Mouse (Mus musculus) CH12.LX (cell line): Measurements from ENCODE around the gene Helb. TPM values are rescaled to one million over a fixed set of nuclear protein-coding genes. Genes with fewer than 3 reads are reported as not detected.

Source experiments
- DNase-seq: peaks from one replicate; pipeline ENCODE4 v3.0.0-alpha.2; 2013; ENCODE audit errors: extremely low read depth
- H3K27ac ChIP-seq: 2 replicates; pipeline ENCODE4 v1.5.1; 2012; ENCODE audit warnings: low read depth, mild to moderate bottlenecking, control low read depth, moderate library complexity; ENCODE audit not compliant: insufficient read depth
- H3K27me3 ChIP-seq: replicated peaks from 2 replicates; pipeline ENCODE3; 2012; ENCODE audit warnings: inconsistent platforms
- H3K36me3 ChIP-seq, 2 experiments: replicated peaks in 1 of 2; 2 replicates each; pipeline versions ENCODE3 to v1.6.1; 2012; ENCODE audit warnings: inconsistent platforms in 1 of 2, low read length in 1 of 2, mild to moderate bottlenecking in 1 of 2, mixed read lengths in 1 of 2, moderate library complexity in 1 of 2; ENCODE audit not compliant: control insufficient read depth in 1 of 2, insufficient read depth in 1 of 2
- H3K4me1 ChIP-seq, 2 experiments: 2 replicates each; pipeline ENCODE4 v1.6.1; 2012; ENCODE audit warnings: inconsistent platforms in 1 of 2, moderate library complexity in 1 of 2; ENCODE audit not compliant: insufficient read depth in 2 of 2, control insufficient read depth in 1 of 2
- H3K4me2 ChIP-seq: 2 replicates; pipeline ENCODE4 v1.6.1; 2012; ENCODE audit warnings: low read depth, mild to moderate bottlenecking, control low read depth; ENCODE audit not compliant: poor library complexity, insufficient read depth, severe bottlenecking
- H3K4me3 ChIP-seq, 3 experiments: fragments of 150-350 bp in 1 of 3; sonication (generic) in 1 of 3; replicated peaks in 1 of 3; 2 replicates each; pipeline versions ENCODE3 to v1.5.1; 2011 to 2012; ENCODE audit warnings: low read depth in 2 of 3, low read length in 2 of 3, mild to moderate bottlenecking in 2 of 3, moderate library complexity in 2 of 3, control low read depth in 1 of 3, improper control_type of control experiment in 1 of 3, inconsistent platforms in 1 of 3, mixed read lengths in 1 of 3; ENCODE audit not compliant: poor library complexity in 1 of 3
- H3K79me2 ChIP-seq: replicated peaks from 2 replicates; pipeline ENCODE4 v1.6.1; 2012; ENCODE audit warnings: mild to moderate bottlenecking, moderate library complexity; ENCODE audit not compliant: control insufficient read depth, poor library complexity, insufficient read depth, severe bottlenecking; ENCODE audit errors: extremely low read depth
- H3K9ac ChIP-seq: 2 replicates; pipeline ENCODE4 v1.6.1; 2012; ENCODE audit warnings: low read depth, mild to moderate bottlenecking, control low read depth, moderate library complexity; ENCODE audit not compliant: insufficient read depth
- H3K9me3 ChIP-seq: replicated peaks from 2 replicates; pipeline ENCODE3; 2012; ENCODE audit warnings: low read length, inconsistent platforms, mixed read lengths
- BHLHE40 ChIP-seq: IDR thresholded peaks from 2 replicates; pipeline ENCODE4 v1.6.1; 2011; ENCODE audit warnings: mild to moderate bottlenecking, low read depth, low read length, improper control_type of control experiment
- CHD1 ChIP-seq: IDR thresholded peaks from 2 replicates; pipeline ENCODE4 v1.6.1; 2012; ENCODE audit warnings: low read depth, low read length, improper control_type of control experiment, inconsistent platforms
- ELF1 ChIP-seq: IDR thresholded peaks from 2 replicates; pipeline ENCODE4 v1.6.1; 2014; ENCODE audit warnings: low read depth, mild to moderate bottlenecking, inconsistent platforms, low read length, improper control_type of control experiment
- EP300 ChIP-seq: IDR thresholded peaks from 2 replicates; pipeline ENCODE4 v1.6.1; 2011; ENCODE audit warnings: low read length, improper control_type of control experiment
- ETS1 ChIP-seq: conservative IDR thresholded peaks from 2 replicates; pipeline ENCODE4 v1.6.1; 2012; ENCODE audit warnings: low read depth, mild to moderate bottlenecking, inconsistent platforms, low read length, improper control_type of control experiment, moderate library complexity
- GABPA ChIP-seq: IDR thresholded peaks from 2 replicates; pipeline ENCODE4 v1.6.1; 2012; ENCODE audit warnings: low read depth, low read length, improper control_type of control experiment, inconsistent platforms; ENCODE audit not compliant: insufficient replicate concordance
- HCFC1 ChIP-seq: IDR thresholded peaks from 2 replicates; pipeline ENCODE4 v1.6.1; 2012; ENCODE audit warnings: low read depth, mild to moderate bottlenecking, inconsistent platforms, low read length, improper control_type of control experiment
- IRF4 ChIP-seq: IDR thresholded peaks from 2 replicates; pipeline ENCODE4 v1.6.1; 2014; ENCODE audit warnings: low read depth, mild to moderate bottlenecking, inconsistent platforms, low read length, improper control_type of control experiment
- JUN ChIP-seq: IDR thresholded peaks from 2 replicates; pipeline ENCODE4 v1.6.1; 2011; ENCODE audit warnings: low read depth, mild to moderate bottlenecking, low read length, improper control_type of control experiment, moderate library complexity; ENCODE audit not compliant: insufficient read depth
- MAFK ChIP-seq: IDR thresholded peaks from 2 replicates; pipeline ENCODE4 v1.6.1; 2011; ENCODE audit warnings: low read length, improper control_type of control experiment; ENCODE audit not compliant: insufficient replicate concordance
- MAZ ChIP-seq: IDR thresholded peaks from 2 replicates; pipeline ENCODE4 v1.6.1; 2012; ENCODE audit warnings: low read depth, mild to moderate bottlenecking, inconsistent platforms, low read length, improper control_type of control experiment, moderate library complexity
- MXI1 ChIP-seq: IDR thresholded peaks from 2 replicates; pipeline ENCODE4 v1.6.1; 2011; ENCODE audit warnings: mild to moderate bottlenecking, low read depth, low read length, improper control_type of control experiment
- MYC ChIP-seq: IDR thresholded peaks from 2 replicates; pipeline ENCODE4 v1.6.1; 2011; ENCODE audit warnings: low read depth, mild to moderate bottlenecking, improper control_type of control experiment, low read length
- NELFE ChIP-seq: IDR thresholded peaks from 2 replicates; pipeline ENCODE4 v1.6.1; 2011; ENCODE audit warnings: low read depth, low read length, improper control_type of control experiment
- NRF1 ChIP-seq: IDR thresholded peaks from 2 replicates; pipeline ENCODE4 v1.6.1; 2014; ENCODE audit warnings: low read depth, mild to moderate bottlenecking, inconsistent platforms, low read length, improper control_type of control experiment, moderate library complexity
- POLR2AphosphoS2 ChIP-seq: IDR thresholded peaks from 2 replicates; pipeline ENCODE4 v1.6.1; 2011; ENCODE audit warnings: low read depth, low read length, improper control_type of control experiment
- RAD21 ChIP-seq: IDR thresholded peaks from 2 replicates; pipeline ENCODE4 v1.6.1; 2011; ENCODE audit warnings: low read depth, mild to moderate bottlenecking, low read length, improper control_type of control experiment, moderate library complexity
- SIN3A ChIP-seq: IDR thresholded peaks from 2 replicates; pipeline ENCODE4 v1.6.1; 2012; ENCODE audit warnings: low read length, improper control_type of control experiment, inconsistent platforms
- USF1 ChIP-seq: IDR thresholded peaks from 2 replicates; pipeline ENCODE4 v1.6.1; 2014; ENCODE audit warnings: low read depth, mild to moderate bottlenecking, inconsistent platforms, low read length, improper control_type of control experiment
- USF2 ChIP-seq: conservative IDR thresholded peaks from 2 replicates; pipeline ENCODE4 v1.6.1; 2011; ENCODE audit warnings: low read depth, low read length, improper control_type of control experiment
- ZC3H11A ChIP-seq: IDR thresholded peaks from 2 replicates; pipeline ENCODE4 v1.6.1; 2012; ENCODE audit warnings: low read depth, mild to moderate bottlenecking, inconsistent platforms, low read length, improper control_type of control experiment
- ZKSCAN1 ChIP-seq: IDR thresholded peaks from 2 replicates; pipeline ENCODE4 v1.6.1; 2012; ENCODE audit warnings: low read depth, inconsistent platforms, low read length, improper control_type of control experiment, borderline replicate concordance
- ZMIZ1 ChIP-seq: IDR thresholded peaks from 2 replicates; pipeline ENCODE4 v1.6.1; 2012; ENCODE audit warnings: low read depth, mild to moderate bottlenecking, inconsistent platforms, low read length, improper control_type of control experiment
- ZNF384 ChIP-seq: IDR thresholded peaks from 2 replicates; pipeline ENCODE4 v1.6.1; 2012; ENCODE audit warnings: low read depth, low read length, improper control_type of control experiment, inconsistent platforms
- dilution Hi-C: fragments of 300-500 bp; cut with MboI; formaldehyde crosslinking; loops from 2 replicates; pipeline ENCODE4 v1.14.3; 2020; ENCODE audit warnings: low sequenced_read_pairs; ENCODE audit not compliant: extremely low pct_unique_long_range_greater_than_20kb, extremely low pct_ligation_motif_present
- in situ Hi-C: fragments of 300-500 bp; cut with MboI; formaldehyde crosslinking; loops from 3 replicates; pipeline ENCODE4 v1.14.3; 2019; ENCODE audit warnings: low sequenced_read_pairs, low pct_ligation_motif_present, low pct_unique_long_range_greater_than_20kb, mixed read lengths
- polyA plus RNA-seq: library from polyadenylated mRNA; unstranded; fragments of >175 nt; gene quantifications from 2 replicates; pipeline ENCODE4 v1.2.1, GENCODE M21; 2012; ENCODE audit warnings: low read depth; ENCODE audit not compliant: insufficient read length
- total RNA-seq, 2 experiments: library from RNA; depleted of rRNA; stranded (reverse); fragments of 300-350 nt in 1 of 2; fragments of >200 nt in 1 of 2; gene quantifications; 2 replicates each; pipeline ENCODE4 v1.2.3; 2012 to 2014

The Helb gene
- total and polyA plus RNA-seq, 3 experiments, result 15.6 to 22.0 (median 16.4) TPM

DNA sequence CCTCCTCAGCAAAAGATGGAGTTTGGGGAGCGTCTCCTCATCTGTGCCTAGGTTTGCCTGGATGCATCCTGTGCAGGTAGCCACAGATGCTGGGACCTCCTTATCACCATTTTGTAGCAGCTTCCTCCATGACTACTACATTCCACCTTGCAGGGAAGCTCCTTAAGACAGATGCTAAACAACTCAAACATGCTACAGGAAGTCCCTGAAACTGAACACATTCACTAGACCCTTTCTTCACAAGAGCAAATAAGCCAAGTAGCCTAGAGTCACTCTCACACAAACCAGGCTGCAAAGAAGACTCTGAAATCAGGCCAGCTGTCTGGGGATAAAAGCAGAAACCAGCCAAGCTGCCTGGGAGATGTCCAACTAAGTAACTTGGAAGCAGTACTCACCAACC lies 2.5 kb upstream of the Helb start:
- no peak overlapping the region for H3K4me2 ChIP-seq
- peaks cover 0 to 10% of the 10 kb centered on the region in 2 experiments for H3K36me3 ChIP-seq
- H3K4me3 ChIP-seq, result no peak overlapping the region
- no peak overlapping the region for H3K27ac ChIP-seq
- H3K9me3 ChIP-seq, result no peaks in the 10 kb centered on the region
- peaks cover 0 to 7% of the 10 kb centered on the region in 2 experiments; a peak in 1 of 4 replicates for H3K4me1 ChIP-seq
- dilution Hi-C loops, result no loop called here
- in situ Hi-C loops, result loop anchor here (25.0 kb wide), 1 partner anchor 478 kb away; no protein-coding TSS in a partner anchor
- no peaks in the 10 kb centered on the region for H3K27me3 ChIP-seq
- no peak for TF ChIP-seq HCFC1
- TF ChIP-seq MAZ, result no peak
- TF ChIP-seq USF1, result no peak
- no peak for TF ChIP-seq ZC3H11A
- TF ChIP-seq ZMIZ1, result no peak
- no peak for TF ChIP-seq MAFK
- TF ChIP-seq ZKSCAN1, result no peak
- TF ChIP-seq SIN3A, result no peak
- TF ChIP-seq ETS1, result no peak
- TF ChIP-seq BHLHE40, result no peak
- no peak for TF ChIP-seq USF2
- TF ChIP-seq ZNF384, result no peak
- TF ChIP-seq IRF4, result no peak
- no peak for TF ChIP-seq NELFE
- no peaks in the 10 kb centered on the region for H3K79me2 ChIP-seq
- DNase-seq, result no peak
- no peak overlapping the region for H3K9ac ChIP-seq

DNA sequence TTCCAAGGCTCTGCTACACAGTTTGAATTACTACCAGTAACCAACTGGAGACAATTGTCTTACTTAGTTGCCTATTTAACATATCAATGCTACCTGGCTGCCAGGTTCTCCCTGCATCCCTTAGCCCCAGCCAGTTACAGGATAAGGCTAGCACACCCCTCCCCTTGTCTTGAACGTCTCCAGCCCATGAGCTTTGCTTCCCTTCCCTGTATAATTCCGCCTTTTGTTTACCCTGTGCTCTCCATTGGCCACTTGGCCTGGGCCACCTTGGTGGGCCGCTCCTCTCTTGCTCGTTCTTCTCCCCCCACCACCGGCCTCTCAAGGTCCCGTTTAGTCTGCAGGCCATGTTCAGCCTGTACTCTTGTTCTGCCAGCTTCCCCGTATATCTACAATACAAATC lies 1.7 kb upstream of the Helb start:
- DNase-seq, result no peak
- Histone ChIP-seq H3K4me3 (no peak overlapping the region), H3K4me2 (no peak overlapping the region), H3K27me3 (no peaks in the 10 kb centered on the region), H3K36me3 (peaks cover 0 to 14% of the 10 kb centered on the region in 2 experiments), H3K4me1 (peaks cover 0 to 7% of the 10 kb centered on the region in 2 experiments; a peak in 1 of 4 replicates), H3K27ac (no peak overlapping the region), H3K9ac (no peak overlapping the region), H3K79me2 (no peaks in the 10 kb centered on the region), H3K9me3 (no peaks in the 10 kb centered on the region)
- dilution Hi-C loops (no loop called here), in situ Hi-C loops (loop anchor here (25.0 kb wide), 1 partner anchor 477 kb away; no protein-coding TSS in a partner anchor)
- TF ChIP-seq USF2 (no peak), POLR2AphosphoS2 (no peak), BHLHE40 (no peak), MAFK (no peak), NRF1 (no peak), EP300 (no peak), MXI1 (no peak), JUN (no peak), CHD1 (no peak), ELF1 (no peak), MYC (no peak), HCFC1 (no peak), RAD21 (no peak), GABPA (no peak), IRF4 (no peak)
